Mouse (Mus musculus) heart, postnatal 0 days (tissue): ENCODE data around the gene Qk. TPM values are rescaled to one million over a fixed set of nuclear protein-coding genes. Genes with fewer than 3 reads are reported as not detected.

Experiments used
- ATAC-seq: fragments of 200-750 bp; cut with Nextera tagmentation; 2 replicates; pipeline ENCODE4 v1.8.0; 2017; ENCODE audit warnings: low read depth, moderate number of reproducible peaks, moderate library complexity; ENCODE audit not compliant: insufficient read depth
- DNase-seq: peaks from one replicate; pipeline ENCODE4 v3.0.0-alpha.2; 2016; ENCODE audit warnings: low spot score
- H3K27ac ChIP-seq: fragments of 300-500 bp; sonication (generic); 2 replicates; pipeline ENCODE4 v1.5.1; 2014; ENCODE audit warnings: low read depth, mild to moderate bottlenecking
- H3K27me3 ChIP-seq: fragments of 300-500 bp; sonication (generic); 2 replicates; pipeline ENCODE4 v1.6.1; 2014; ENCODE audit warnings: low read length, mixed read lengths; ENCODE audit not compliant: control insufficient read depth, insufficient read depth
- H3K36me3 ChIP-seq: fragments of 300-500 bp; sonication (generic); replicated peaks from 2 replicates; pipeline ENCODE4 v1.6.1; 2014; ENCODE audit warnings: low read length, mixed read lengths; ENCODE audit not compliant: control insufficient read depth, insufficient read depth
- H3K4me1 ChIP-seq: fragments of 300-500 bp; sonication (generic); 2 replicates; pipeline ENCODE4 v1.6.1; 2014; ENCODE audit warnings: antibody characterized with exemption; ENCODE audit not compliant: control insufficient read depth, insufficient read depth
- H3K4me2 ChIP-seq: fragments of 300-500 bp; sonication (generic); 2 replicates; pipeline ENCODE4 v1.6.1; 2014; ENCODE audit warnings: low read depth, mild to moderate bottlenecking, low read length, moderate library complexity
- H3K4me3 ChIP-seq: fragments of 300-500 bp; sonication (generic); 2 replicates; pipeline ENCODE4 v1.5.1; 2014; ENCODE audit warnings: low read depth, low read length
- H3K9ac ChIP-seq: fragments of 300-500 bp; sonication (generic); replicated peaks from 2 replicates; pipeline ENCODE4 v1.6.1; 2014; ENCODE audit warnings: low read depth, low read length, mixed read lengths
- H3K9me3 ChIP-seq: fragments of 300-500 bp; sonication (generic); replicated peaks from 2 replicates; pipeline ENCODE4 v1.6.1; 2016; ENCODE audit warnings: low read length; ENCODE audit not compliant: control insufficient read depth
- CTCF ChIP-seq: IDR thresholded peaks from 2 replicates; pipeline ENCODE4 v1.5.1; 2016; ENCODE audit warnings: antibody characterized with exemption, control low read depth, low read depth
- EP300 ChIP-seq: IDR thresholded peaks from 2 replicates; pipeline ENCODE4 v1.6.1; 2016; ENCODE audit warnings: antibody characterized with exemption, low read depth
- WGBS: fragments of 180-500 bp; shearing (Covaris S2); extraction: QIAGEN DNeasy Blood & Tissue Kit; methylation state at CpG from one replicate; pipeline ENCODE4 v1.1.7; 2014; 5-methylcytosine and 5-hydroxymethylcytosine counted together
- polyA plus RNA-seq: library from polyadenylated mRNA; unstranded; fragments of >200 nt; fragmentation: Nextera tagmentation; extraction: Ambion mirVana; gene quantifications from 2 replicates; pipeline ENCODE4 v1.2.1, GENCODE M21; 2015
- total RNA-seq: library from RNA; depleted of rRNA; stranded (reverse); fragments of >200 nt; gene quantifications from 2 replicates; pipeline ENCODE4 v1.2.3, GENCODE M21; 2014; ENCODE audit warnings: low replicate concordance

The Qk gene
- total and polyA plus RNA-seq, 2 experiments from 2014 or later: 54.8 to 359 TPM

DNA sequence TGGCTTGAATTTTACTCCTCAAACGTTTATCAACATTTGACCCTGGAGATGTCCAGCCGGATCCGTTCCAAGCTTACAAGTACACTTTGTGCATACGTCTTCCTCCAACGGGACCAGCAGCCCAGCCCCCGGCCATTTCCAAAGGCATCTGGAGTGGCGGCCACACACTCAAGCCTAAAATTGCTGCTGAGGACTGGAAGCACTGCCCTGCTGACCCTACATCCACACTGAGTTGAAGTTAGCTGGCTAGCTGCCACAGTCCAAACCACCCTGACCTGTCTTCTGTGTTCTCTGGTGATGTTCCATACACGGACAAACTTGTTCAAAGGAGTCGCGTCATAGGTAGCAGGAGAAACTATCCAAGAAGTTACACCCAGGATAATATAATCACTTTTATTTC is 18.6 kb upstream of the Qk start:
- H3K9ac ChIP-seq: no peak overlapping the region
- WGBS: 33% methylated on average over 10 of the region's 10 CpGs
- H3K4me2 ChIP-seq: no peak overlapping the region
- no peak overlapping the region for H3K4me3 ChIP-seq
- TF ChIP-seq EP300: no peak
- TF ChIP-seq CTCF: no peak
- peaks cover 45% of the 10 kb centered on the region for H3K4me1 ChIP-seq
- ATAC-seq: no peak
- no peaks in the 10 kb centered on the region for H3K9me3 ChIP-seq
- H3K27ac ChIP-seq: peak overlapping the region; percentile 31; the same call in 1 of the 2 replicates
- no peaks in the 10 kb centered on the region for H3K27me3 ChIP-seq
- DNase-seq: no peak
- H3K36me3 ChIP-seq: no peaks in the 10 kb centered on the region

DNA sequence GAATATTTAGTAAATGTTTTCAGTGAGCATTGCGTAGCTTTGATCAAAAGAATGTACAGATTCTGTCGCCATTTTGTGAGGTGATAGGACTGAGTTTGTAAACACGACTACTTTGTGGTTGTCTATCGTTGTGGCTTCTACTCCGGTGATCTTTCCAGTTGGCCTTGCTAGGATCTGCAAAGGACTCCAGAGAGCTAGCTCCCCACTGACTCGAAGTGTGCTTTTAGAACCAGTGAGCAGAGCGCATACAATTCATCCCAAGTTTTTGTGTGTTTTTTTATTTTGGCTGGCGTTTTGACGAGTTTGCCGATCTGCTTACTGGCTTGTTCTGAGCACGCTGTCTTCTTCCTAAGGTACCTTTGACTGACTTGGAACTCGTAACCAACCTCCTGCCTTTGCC is 16.9 kb upstream of the Qk start:
- Histone ChIP-seq H3K36me3 (no peaks in the 10 kb centered on the region), H3K27ac (no peak overlapping the region), H3K4me3 (no peak overlapping the region), H3K27me3 (no peaks in the 10 kb centered on the region), H3K9me3 (no peaks in the 10 kb centered on the region), H3K9ac (no peak overlapping the region), H3K4me2 (no peak overlapping the region), H3K4me1 (peaks cover 41% of the 10 kb centered on the region)
- DNase-seq: no peak
- TF ChIP-seq EP300: no peak
- no peak for TF ChIP-seq CTCF
- no peak for ATAC-seq
- 87% methylated on average over 12 of the region's 12 CpGs for WGBS

DNA sequence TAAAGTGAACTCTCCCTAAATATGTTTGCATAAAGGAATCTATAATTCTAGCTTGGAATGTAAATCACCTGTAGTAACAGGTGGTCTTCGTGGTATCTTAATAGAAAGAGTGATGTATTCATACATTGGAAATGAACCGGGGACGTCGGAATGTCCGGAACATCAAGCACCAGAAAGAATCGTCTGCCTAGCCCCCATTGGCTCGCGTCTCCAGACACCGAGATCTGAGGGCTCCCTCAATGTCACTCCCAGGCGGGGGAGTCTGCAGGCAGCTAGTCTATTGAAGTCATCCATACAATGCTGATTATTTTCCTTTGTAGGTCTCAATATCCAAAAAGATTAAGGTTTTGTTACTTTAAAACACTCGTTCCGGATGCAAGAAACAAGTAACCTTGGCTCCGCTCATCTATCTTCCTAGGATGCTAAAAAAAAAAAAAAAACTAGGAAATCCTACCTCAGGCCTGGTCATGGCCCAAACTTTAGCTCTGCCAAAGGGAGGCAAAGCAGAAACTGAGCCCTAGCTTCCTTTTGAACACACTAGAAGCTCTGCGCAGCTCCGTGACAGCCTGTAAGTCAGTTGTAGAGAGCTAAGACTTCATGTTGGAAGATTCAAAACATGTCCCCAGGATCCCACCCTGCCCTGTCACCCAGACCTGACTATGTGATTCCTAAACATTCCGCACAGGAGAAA is 16.3 kb upstream of the Qk start:
- H3K4me3 ChIP-seq: peak overlapping the region; percentile 58
- DNase-seq (no peak), ATAC-seq (0 out of 2 replicates have a peak, but pooled peaks have one; percentile 18)
- peak overlapping the region; percentile 92 for H3K4me2 ChIP-seq
- no peaks in the 10 kb centered on the region for H3K27me3 ChIP-seq
- no peaks in the 10 kb centered on the region for H3K36me3 ChIP-seq
- peaks cover 41% of the 10 kb centered on the region for H3K4me1 ChIP-seq
- peak overlapping the region; percentile 98 for H3K27ac ChIP-seq
- peak overlapping the region; percentile 82 for H3K9ac ChIP-seq
- TF ChIP-seq EP300: no peak
- TF ChIP-seq CTCF: no peak
- H3K9me3 ChIP-seq: no peaks in the 10 kb centered on the region
- 22% methylated on average over 16 of the region's 16 CpGs for WGBS

DNA sequence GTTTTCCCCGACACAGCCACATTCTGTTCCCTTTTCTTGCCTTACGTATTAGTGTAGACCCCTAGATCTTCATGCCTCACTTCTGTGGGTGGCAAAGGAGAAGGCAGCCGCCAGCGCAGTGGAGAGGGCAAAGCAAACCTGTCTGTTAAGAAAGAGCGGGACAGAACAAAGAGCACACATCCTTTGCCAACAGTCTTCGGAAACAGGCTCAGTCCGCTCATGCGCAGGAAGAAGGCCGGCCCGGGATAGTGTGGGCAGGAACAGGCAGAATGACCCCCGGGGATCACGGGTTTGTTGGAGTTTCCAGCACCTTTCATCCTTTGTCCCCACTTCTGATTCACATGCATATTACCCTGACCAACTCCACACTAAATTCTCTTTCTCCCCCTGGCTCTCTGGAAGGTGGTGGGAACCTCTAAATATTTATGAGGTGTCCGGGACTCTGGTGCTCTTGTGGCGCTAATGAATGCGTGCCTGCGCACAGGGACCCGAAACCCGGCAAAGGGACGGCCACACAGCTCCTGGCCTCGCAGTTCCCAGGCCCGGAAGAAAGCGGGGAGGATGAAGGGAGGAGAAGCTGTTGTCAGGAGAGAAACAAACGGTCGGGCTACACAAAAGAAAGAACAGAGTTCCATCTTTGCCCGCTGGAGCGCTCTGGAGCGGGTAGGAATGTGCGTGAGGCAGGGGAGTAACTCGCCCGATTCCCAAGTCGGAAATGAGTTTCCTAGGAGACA is 15.5 kb upstream of the Qk start:
- H3K9ac ChIP-seq: peak overlapping the region; percentile 82
- WGBS: under 1% methylated on average over 31 of the region's 31 CpGs
- H3K27me3 ChIP-seq: no peaks in the 10 kb centered on the region
- TF ChIP-seq CTCF: peak; percentile 11; the same call in 1 of the 2 replicates
- no peak for TF ChIP-seq EP300
- no peaks in the 10 kb centered on the region for H3K9me3 ChIP-seq
- peak overlapping the region; percentile 92 for H3K4me2 ChIP-seq
- peak overlapping the region; percentile 58 for H3K4me3 ChIP-seq
- ATAC-seq (peak; percentile 90), DNase-seq (peak; percentile 83)
- no peaks in the 10 kb centered on the region for H3K36me3 ChIP-seq
- H3K27ac ChIP-seq: peak overlapping the region; percentile 98
- peaks cover 41% of the 10 kb centered on the region for H3K4me1 ChIP-seq

DNA sequence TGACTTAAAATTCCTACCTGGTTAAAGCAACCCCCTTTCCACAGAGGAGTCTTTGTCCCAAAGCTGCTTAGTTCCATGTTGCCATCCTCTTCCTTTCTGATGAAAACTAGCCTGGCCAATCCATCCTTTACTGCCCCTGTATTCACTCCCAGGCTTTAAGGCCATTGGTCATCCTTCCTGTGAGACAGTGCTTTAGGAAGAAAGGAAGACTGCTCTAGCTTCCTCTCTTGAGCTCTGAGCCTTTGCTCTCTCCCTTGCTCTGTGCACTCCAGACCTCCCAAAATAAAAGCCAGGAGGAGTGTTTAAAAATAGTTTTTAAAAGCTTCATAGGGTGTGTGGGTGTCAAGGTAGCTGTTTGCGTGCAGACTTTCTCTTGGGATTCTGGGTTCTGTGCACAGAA is 14.8 kb upstream of the Qk start:
- Histone ChIP-seq H3K4me1 (peaks cover 41% of the 10 kb centered on the region), H3K9me3 (no peaks in the 10 kb centered on the region), H3K27ac (peak overlapping the region; percentile 98), H3K36me3 (no peaks in the 10 kb centered on the region), H3K4me2 (peak overlapping the region; percentile 92), H3K27me3 (no peaks in the 10 kb centered on the region), H3K4me3 (peak overlapping the region; percentile 58), H3K9ac (peak overlapping the region; percentile 82)
- ATAC-seq (peak; percentile 42; the same call in 1 of the 2 replicates), DNase-seq (no peak)
- TF ChIP-seq CTCF (no peak), EP300 (no peak)
- WGBS: 3% methylated on average over 1 of the region's 1 CpGs
